Mouse (Mus musculus): ENCODE results near the gene Slc8a3. TPM values are rescaled to one million over a fixed set of nuclear protein-coding genes. Genes with fewer than 3 reads are reported as not detected.

Slc8a3 gene
- polyA plus RNA-seq, 1 experiment: 0.82 TPM

DNA sequence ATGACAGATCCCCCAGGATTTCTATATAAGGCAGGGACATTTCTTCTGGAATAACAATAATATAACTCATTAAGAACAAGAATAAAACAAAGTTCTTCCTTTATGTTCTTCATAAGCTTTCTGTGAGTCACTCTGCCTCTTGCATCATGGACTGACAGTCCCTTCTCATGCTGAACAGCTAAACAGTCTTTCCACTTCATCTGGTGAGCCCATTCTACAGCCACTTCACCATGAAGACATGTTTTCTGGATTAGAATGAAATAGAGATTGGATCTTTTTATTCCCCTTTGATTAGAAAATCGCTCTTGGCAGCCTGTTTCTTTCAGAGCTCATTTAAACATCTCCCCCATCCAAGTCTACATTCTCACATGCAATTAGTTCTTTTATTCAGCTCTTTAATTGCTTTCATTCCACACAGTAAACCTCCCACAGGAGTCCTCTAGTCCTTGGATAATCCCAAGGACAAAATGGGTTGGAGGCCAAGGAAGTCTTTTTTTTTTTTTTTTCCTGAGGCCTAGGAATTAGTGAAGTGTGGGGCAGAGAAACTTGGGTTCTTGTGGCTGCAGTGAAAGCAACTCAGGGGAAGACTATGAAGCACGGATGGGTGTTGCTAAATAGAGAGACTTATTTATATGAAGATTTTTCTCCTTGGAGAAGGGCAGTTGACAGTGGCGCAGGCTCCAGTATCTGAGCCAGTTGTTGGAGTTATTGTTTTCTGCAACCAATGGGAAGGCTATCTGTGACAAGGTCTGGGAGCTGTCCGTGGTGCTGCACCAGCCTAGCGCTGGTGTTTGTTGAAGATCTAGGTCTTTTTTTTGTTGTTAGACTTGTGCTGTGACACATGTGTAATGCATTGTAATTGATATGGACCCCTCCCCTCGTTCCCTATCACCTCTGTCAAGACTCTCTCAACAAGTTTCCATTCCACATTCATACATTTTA lies 127.1 kb downstream of the Slc8a3 start:
- Histone ChIP-seq H3K27ac (ENCODE audit: control insufficient read depth, insufficient read depth, low read depth, low read length, poor library complexity) (no peak overlapping the region), H3K4me3 (replicated peaks; ENCODE audit: control insufficient read depth, low read depth, low read length) (no peak overlapping the region), H3K4me1 (ENCODE audit: control insufficient read depth, insufficient read depth, low read length) (no peaks in the 10 kb centered on the region)
- TF ChIP-seq CTCF (IDR thresholded peaks at IDR 0.05; ENCODE audit: control insufficient read depth, insufficient read depth, low read length): no peak
- no peak for TF ChIP-seq POLR2A (IDR thresholded peaks at IDR 0.05; ENCODE audit: borderline replicate concordance, control insufficient read depth, low read depth, low read length)
- 19% methylated on average over 6 of the region's 6 CpGs for WGBS

DNA sequence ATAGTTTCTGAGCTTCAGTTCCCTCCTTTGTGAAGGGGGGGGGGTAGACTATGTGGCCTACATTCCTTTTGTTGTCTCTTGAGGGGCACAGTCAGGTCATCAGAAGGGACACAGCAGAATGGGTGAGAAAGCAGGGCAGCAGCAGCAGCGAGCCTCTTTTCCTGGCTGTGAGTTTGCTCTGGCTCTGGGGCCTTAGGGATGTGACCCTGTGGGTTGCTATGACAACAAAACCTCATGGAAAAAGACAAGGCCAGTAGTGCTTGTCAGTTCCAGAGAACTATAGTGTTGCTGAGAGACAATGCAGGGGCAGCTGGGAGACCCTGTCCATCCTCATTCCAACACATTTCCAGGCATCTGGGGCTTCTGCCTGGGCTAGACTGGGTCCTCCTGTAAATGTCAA lies 129.8 kb downstream of the Slc8a3 start:
- TF ChIP-seq CTCF (IDR thresholded peaks at IDR 0.05; ENCODE audit: control insufficient read depth, insufficient read depth, low read length) (no peak), POLR2A (IDR thresholded peaks at IDR 0.05; ENCODE audit: borderline replicate concordance, control insufficient read depth, low read depth, low read length) (no peak)
- H3K27ac ChIP-seq (ENCODE audit: control insufficient read depth, insufficient read depth, low read depth, low read length, poor library complexity): no peak overlapping the region
- no peaks in the 10 kb centered on the region for H3K4me1 ChIP-seq (ENCODE audit: control insufficient read depth, insufficient read depth, low read length)
- WGBS: 37% methylated on average over 1 of the region's 1 CpGs
- no peak overlapping the region for H3K4me3 ChIP-seq (replicated peaks; ENCODE audit: control insufficient read depth, low read depth, low read length)

DNA sequence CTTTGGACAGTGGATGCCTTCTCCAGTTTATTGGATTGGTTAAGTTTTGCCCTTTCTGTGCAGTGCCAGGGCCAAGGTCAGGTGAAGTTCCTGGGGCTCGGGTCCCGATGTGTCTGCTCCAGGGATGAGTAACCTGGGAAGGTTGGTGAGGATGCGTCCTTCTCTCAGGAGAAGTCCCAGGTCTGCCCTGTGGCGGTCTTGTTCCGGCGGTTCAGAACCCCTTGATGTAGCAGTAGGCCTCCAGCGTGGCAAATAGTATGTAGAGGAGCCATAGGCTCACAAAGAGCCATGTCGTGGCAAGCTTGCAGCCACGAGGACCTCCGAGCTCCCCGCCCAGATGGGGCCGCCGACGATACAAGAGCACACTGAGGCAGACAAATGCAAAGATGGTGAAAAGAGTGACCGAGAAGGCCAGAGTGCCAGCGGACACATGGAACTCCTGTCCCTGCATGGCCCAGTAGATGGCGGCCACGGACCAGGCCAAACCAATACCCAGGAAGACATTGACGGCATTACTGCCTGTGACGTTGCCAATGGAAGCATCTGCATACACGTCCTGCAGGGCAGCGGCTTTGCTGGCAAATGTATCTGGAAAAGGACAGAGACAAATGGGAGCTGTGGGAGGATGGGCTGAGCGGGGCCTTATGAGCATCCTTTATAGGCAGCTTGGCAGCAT lies 133.6 kb downstream of the Slc8a3 start:
- Histone ChIP-seq H3K4me1 (ENCODE audit: control insufficient read depth, insufficient read depth, low read length) (no peaks in the 10 kb centered on the region), H3K4me3 (replicated peaks; ENCODE audit: control insufficient read depth, low read depth, low read length) (no peak overlapping the region), H3K27ac (ENCODE audit: control insufficient read depth, insufficient read depth, low read depth, low read length, poor library complexity) (no peak overlapping the region)
- TF ChIP-seq POLR2A (IDR thresholded peaks at IDR 0.05; ENCODE audit: borderline replicate concordance, control insufficient read depth, low read depth, low read length) (no peak), CTCF (IDR thresholded peaks at IDR 0.05; ENCODE audit: control insufficient read depth, insufficient read depth, low read length) (peak; percentile 44)
- 36% methylated on average over 23 of the region's 23 CpGs for WGBS

DNA sequence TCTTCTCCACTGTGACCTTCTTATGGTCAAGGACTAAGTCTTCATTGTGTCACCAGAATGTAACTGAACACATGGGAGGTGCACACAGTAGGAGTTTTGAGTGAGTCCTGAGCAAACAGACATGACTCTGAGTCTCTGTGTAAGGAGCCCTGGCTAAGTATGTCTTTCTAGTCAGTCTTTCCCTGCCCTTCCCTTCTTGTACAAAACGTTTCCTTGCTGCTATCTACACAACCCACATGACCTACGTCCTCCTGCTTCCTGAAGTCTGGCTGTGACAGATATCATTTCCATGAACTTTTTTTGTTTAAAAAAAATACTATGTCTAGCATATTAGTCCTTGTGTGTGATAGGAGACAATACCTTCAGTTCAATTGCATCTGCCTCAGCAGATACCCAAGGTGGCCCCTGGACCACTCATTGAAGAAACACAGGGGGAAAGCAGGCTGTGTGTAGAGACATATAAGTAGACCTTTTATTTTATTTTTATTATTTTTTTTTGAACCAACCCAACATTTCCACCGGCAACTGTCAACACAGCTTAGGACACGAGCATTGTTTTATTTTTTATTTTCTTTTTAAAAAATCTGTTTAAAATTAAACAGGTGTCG lies 135.4 kb downstream of the Slc8a3 start:
- WGBS: 41% methylated on average over 5 of the region's 5 CpGs
- no peak overlapping the region for H3K27ac ChIP-seq (ENCODE audit: control insufficient read depth, insufficient read depth, low read depth, low read length, poor library complexity)
- H3K4me3 ChIP-seq (replicated peaks; ENCODE audit: control insufficient read depth, low read depth, low read length): no peak overlapping the region
- no peak for TF ChIP-seq POLR2A (IDR thresholded peaks at IDR 0.05; ENCODE audit: borderline replicate concordance, control insufficient read depth, low read depth, low read length)
- TF ChIP-seq CTCF (IDR thresholded peaks at IDR 0.05; ENCODE audit: control insufficient read depth, insufficient read depth, low read length): no peak
- no peaks in the 10 kb centered on the region for H3K4me1 ChIP-seq (ENCODE audit: control insufficient read depth, insufficient read depth, low read length)

DNA sequence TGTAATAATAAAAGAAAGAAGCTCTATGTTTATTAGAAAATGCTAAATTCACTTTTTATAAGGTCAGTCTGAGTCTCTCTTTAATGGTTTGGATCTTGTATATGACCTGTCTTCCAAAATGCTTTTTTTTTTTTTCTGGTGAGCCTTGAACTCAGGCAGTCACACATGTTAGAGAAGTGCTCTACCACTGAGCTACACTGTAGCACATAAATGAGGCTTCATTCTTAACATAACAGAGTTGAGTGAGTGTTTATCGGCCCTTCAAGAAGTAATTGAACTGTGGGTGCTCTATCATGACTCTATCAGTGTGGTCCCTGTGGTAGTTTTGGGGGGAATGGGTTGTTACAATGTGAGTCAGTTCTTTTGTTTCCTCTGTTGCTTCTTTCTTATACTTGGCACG lies 139.0 kb downstream of the Slc8a3 start:
- TF ChIP-seq CTCF (IDR thresholded peaks at IDR 0.05; ENCODE audit: control insufficient read depth, insufficient read depth, low read length) (no peak), POLR2A (IDR thresholded peaks at IDR 0.05; ENCODE audit: borderline replicate concordance, control insufficient read depth, low read depth, low read length) (no peak)
- Histone ChIP-seq H3K4me3 (replicated peaks; ENCODE audit: control insufficient read depth, low read depth, low read length) (no peak overlapping the region), H3K27ac (ENCODE audit: control insufficient read depth, insufficient read depth, low read depth, low read length, poor library complexity) (no peak overlapping the region), H3K4me1 (ENCODE audit: control insufficient read depth, insufficient read depth, low read length) (no peaks in the 10 kb centered on the region)
- 56% methylated on average over 2 of the region's 2 CpGs for WGBS

DNA sequence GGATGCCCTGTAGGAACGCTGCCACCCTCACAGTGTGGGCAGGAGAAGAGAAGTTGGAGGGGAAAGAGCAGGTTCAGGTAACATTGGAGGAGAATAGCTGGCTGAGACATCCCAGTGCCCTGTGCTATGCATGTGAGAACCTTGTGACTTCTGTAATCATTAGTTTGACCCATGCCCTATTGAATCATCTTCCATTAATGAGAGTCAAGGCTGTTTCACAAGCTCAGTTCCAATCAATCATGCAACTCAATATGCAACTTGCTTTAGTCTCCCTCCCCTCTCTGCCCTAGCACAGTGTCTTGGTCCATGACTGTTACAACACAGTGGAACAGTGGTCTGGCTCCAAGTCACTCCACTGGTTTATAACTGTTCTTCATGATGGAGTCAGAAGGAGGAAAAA lies 143.3 kb downstream of the Slc8a3 start:
- WGBS: 88% methylated on average over 1 of the region's 1 CpGs
- TF ChIP-seq CTCF (IDR thresholded peaks at IDR 0.05; ENCODE audit: control insufficient read depth, insufficient read depth, low read length) (no peak), POLR2A (IDR thresholded peaks at IDR 0.05; ENCODE audit: borderline replicate concordance, control insufficient read depth, low read depth, low read length) (no peak)
- H3K4me3 ChIP-seq (replicated peaks; ENCODE audit: control insufficient read depth, low read depth, low read length): no peak overlapping the region
- no peak overlapping the region for H3K27ac ChIP-seq (ENCODE audit: control insufficient read depth, insufficient read depth, low read depth, low read length, poor library complexity)
- no peaks in the 10 kb centered on the region for H3K4me1 ChIP-seq (ENCODE audit: control insufficient read depth, insufficient read depth, low read length)

DNA sequence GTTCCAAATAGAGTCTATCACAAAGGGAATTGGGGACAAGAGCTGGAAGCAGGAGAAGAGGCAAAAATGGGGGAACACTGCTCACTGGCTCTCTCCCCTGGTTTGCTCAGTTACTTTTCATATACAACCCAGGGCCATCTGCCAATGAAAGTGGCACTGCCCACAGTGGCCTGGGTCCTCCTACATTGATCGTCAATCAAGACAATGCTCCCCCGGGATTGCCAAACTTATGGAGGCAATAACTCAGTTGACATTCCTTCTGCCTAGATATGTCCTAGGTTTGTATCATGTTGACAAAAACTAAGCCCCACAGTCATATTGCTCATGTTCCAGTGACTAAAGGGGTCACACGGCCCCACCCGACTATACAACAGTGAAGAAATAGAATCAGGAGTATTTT lies 144.0 kb downstream of the Slc8a3 start:
- H3K27ac ChIP-seq (ENCODE audit: control insufficient read depth, insufficient read depth, low read depth, low read length, poor library complexity): no peak overlapping the region
- 85% methylated on average over 4 of the region's 4 CpGs for WGBS
- H3K4me3 ChIP-seq (replicated peaks; ENCODE audit: control insufficient read depth, low read depth, low read length): no peak overlapping the region
- H3K4me1 ChIP-seq (ENCODE audit: control insufficient read depth, insufficient read depth, low read length): no peaks in the 10 kb centered on the region
- no peak for TF ChIP-seq POLR2A (IDR thresholded peaks at IDR 0.05; ENCODE audit: borderline replicate concordance, control insufficient read depth, low read depth, low read length)
- TF ChIP-seq CTCF (IDR thresholded peaks at IDR 0.05; ENCODE audit: control insufficient read depth, insufficient read depth, low read length): no peak

DNA sequence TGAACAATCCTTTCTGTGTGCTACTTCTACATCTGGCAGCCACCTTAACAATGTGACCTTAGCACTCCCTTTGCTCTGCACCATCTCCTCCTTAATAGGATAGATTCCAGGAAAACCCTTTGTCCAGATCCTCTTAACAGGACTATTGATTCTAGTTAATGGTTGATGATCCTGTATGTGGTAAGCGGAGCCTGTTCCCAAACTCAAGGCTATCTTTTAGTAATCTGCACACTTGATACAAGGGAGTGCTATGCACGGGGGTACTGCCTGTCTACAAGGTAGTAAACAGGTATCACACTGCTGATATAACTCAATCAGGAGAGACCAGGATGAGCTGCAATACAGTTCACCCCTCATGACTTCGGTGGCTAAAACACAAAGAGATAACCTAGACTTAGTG lies 144.6 kb downstream of the Slc8a3 start:
- Histone ChIP-seq H3K27ac (ENCODE audit: control insufficient read depth, insufficient read depth, low read depth, low read length, poor library complexity) (no peak overlapping the region), H3K4me3 (replicated peaks; ENCODE audit: control insufficient read depth, low read depth, low read length) (no peak overlapping the region), H3K4me1 (ENCODE audit: control insufficient read depth, insufficient read depth, low read length) (no peaks in the 10 kb centered on the region)
- 75% methylated on average over 3 of the region's 3 CpGs for WGBS
- no peak for TF ChIP-seq POLR2A (IDR thresholded peaks at IDR 0.05; ENCODE audit: borderline replicate concordance, control insufficient read depth, low read depth, low read length)
- no peak for TF ChIP-seq CTCF (IDR thresholded peaks at IDR 0.05; ENCODE audit: control insufficient read depth, insufficient read depth, low read length)
